Mouse (Mus musculus) lung, adult 2 months (tissue): ENCODE data around the gene Nars2.

Source experiments
- CTCF ChIP-seq: fragments of 200-500 bp; IDR thresholded peaks from 2 replicates; pipeline ENCODE4 v1.5.1; 2011; ENCODE audit warnings: mild to moderate bottlenecking, low read length, control low read depth; ENCODE audit not compliant: insufficient read depth
- POLR2A ChIP-seq: fragments of 200-500 bp; IDR thresholded peaks from 2 replicates; pipeline ENCODE4 v1.6.1; 2011; ENCODE audit warnings: low read depth, mild to moderate bottlenecking, control low read depth, low read length, borderline replicate concordance; ENCODE audit errors: extremely low read depth

GRCm38 (mm10) chr7:97071512-97071911, 120.2 kb downstream of the Nars2 start:
- TF ChIP-seq CTCF = no peak
- TF ChIP-seq POLR2A = no peak
